Mouse (Mus musculus) megakaryocyte-erythroid progenitor cell, adult 5-6 weeks (primary cell): Measurements from ENCODE around the gene Tmem51. TPM values are rescaled to one million over a fixed set of nuclear protein-coding genes. Genes with fewer than 3 reads are reported as not detected.

Experiments
- ATAC-seq: replicated peaks from 2 replicates; pipeline ENCODE4 v1.8.0; 2016; ENCODE audit warnings: mild to moderate bottlenecking, inconsistent platforms; ENCODE audit not compliant: severe bottlenecking, poor library complexity, low FRiP score, low TSS enrichment
- total RNA-seq, 2 experiments: library from RNA; stranded (forward) in 1 of 2; stranded (reverse) in 1 of 2; fragments of 200-1000, 215-1000 nt in 1 of 2; fragments of >200 nt in 1 of 2; fragmentation: Nextera tagmentation in 1 of 2; gene quantifications; 2 replicates each; pipeline ENCODE4 v1.2.3; 2014 to 2017

Tmem51 gene
- total RNA-seq, 2 experiments from 2014 or later: 0.42 TPM; not detected in 1

DNA sequence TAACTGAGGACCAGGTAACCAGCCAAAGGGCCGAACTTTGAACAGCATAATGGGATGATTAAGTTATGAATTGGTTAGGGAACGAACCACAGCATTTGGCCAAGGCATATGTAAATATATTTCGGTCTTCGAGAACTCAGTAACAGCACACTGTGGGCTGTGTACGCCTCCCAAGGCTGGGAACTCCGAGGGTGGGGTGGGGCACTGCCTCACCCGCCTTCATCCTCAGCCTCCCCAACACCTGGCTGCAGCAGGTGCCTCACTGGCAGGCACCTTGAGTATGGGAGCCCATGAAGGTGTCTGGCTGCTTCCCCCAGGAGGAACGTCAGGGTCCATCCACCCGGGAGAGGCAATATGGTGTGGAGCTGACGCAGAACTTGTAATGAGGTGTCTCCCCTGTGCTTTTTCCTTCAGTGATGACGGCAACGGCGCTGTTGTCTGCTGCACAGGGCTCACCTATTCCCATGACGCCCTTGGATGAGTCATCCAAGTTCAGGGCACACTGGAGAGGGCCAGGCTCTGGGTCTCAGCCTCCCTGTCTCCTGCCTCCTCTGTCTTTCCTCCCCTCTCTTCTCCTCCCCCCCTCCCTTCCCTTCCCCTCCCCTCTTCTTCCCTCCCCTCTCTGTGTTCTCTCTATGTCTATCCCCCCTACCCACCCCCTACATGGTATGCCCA, 91.4 kb downstream of the Tmem51 start:
- no peak for ATAC-seq

DNA sequence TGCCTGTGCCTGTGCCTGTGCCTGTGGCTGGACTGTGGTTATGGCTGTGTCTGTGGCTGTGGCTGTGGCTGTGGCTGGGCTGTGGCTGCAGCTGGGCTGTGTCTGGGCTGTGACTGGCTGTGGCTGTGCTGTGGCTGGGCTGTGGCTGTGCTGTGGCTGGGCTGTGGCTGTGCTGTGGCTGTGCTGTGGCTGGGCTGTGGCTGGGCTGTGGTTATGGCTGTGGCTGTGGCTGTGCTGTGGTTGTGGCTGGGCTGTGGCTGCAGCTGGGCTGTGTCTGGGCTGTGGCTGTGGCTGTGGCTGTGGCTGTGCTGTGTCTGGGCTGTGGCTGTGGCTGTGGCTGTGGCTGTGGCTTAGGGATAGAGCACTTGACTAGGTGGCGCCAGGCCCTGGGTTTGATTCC, 95.9 kb downstream of the Tmem51 start:
- ATAC-seq: no peak

DNA sequence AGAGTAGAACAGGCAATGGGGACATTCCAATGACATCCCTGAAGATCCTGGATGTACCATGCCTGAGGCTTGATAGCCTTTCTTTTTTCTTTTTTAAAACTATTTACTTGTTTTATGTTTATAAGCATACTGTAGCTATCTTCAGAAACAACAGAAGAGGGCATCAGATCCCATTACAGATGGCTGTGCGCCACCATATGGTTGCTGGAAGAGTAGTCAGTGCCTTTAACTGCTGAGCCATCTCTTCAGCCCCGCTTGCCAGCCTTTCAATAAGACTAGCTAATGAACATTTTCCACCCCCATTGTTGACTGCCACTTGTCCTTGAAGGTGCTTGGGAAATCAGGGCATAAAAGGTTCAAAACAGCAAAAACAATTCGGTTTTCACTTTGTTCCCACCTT, 100.4 kb downstream of the Tmem51 start:
- no peak for ATAC-seq

DNA sequence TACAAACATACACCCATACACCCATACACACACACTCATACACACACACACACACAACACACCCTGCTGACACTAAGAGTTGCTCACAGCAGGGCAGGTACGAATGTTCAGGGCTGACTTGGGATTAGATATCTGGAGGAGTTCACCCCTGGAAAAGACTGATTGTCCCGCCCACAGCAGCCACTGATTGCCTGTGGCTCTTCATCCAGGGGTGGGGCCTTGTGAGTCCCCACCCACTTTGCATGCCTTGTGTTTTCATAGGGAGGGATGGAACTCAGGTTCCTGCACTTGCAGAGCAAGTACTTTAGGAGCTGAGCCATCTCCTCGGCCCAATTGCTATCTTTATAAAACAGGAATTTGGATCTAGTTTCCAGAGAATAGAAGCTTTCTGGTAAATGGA, 102.6 kb downstream of the Tmem51 start:
- ATAC-seq: no peak

Other genes with a start within 250 kb of the Tmem51 start
- gene Ctrc, start 237.9 kb downstream of the Tmem51 start, total RNA-seq (2014; fragmentation: Nextera tagmentation): not detected in 2 replicates
- not detected in 2 replicates for gene Ctrc, start 237.9 kb downstream of the Tmem51 start, total RNA-seq (2017)
- 22.7 and 43.7 TPM in 2 replicates for gene Efhd2, start 209.4 kb downstream of the Tmem51 start, total RNA-seq (2014; fragmentation: Nextera tagmentation)
- gene Efhd2, start 209.4 kb downstream of the Tmem51 start, total RNA-seq (2017): 31.2 and 36.4 TPM in 2 replicates
- gene Fhad1, start 69.2 kb downstream of the Tmem51 start, total RNA-seq (2014; fragmentation: Nextera tagmentation): not detected in 2 replicates
- not detected in 2 replicates for gene Fhad1, start 69.2 kb downstream of the Tmem51 start, total RNA-seq (2017)
- gene Kazn, start 155.1 kb upstream of the Tmem51 start, total RNA-seq (2014; fragmentation: Nextera tagmentation): 0.45 and 2.0 TPM in 2 replicates
- gene Kazn, start 155.1 kb upstream of the Tmem51 start, total RNA-seq (2017): 3.0 TPM in 1 of 2 replicates, not detected in the other